Mouse (Mus musculus) embryonic facial prominence, embryonic 11.5 days (tissue): ENCODE results near the gene Agxt. TPM values are rescaled to one million over a fixed set of nuclear protein-coding genes. Genes with fewer than 3 reads are reported as not detected.

Experiments used
- ATAC-seq: fragments of 200-750 bp; cut with Nextera tagmentation; replicated peaks from 2 replicates; pipeline ENCODE4 v1.8.0; 2017; ENCODE audit warnings: low read depth; ENCODE audit not compliant: insufficient number of reproducible peaks, low FRiP score, low TSS enrichment
- DNase-seq: peaks from one replicate; pipeline ENCODE4 v3.0.0-alpha.2; 2015; ENCODE audit warnings: low spot score
- H3K27ac ChIP-seq: fragments of 300-500 bp; sonication (generic); replicated peaks from 2 replicates; pipeline ENCODE4 v1.5.1; 2014; ENCODE audit warnings: mild to moderate bottlenecking, low read depth, low read length, control low read depth
- H3K27me3 ChIP-seq: fragments of 300-500 bp; sonication (generic); 2 replicates; pipeline ENCODE4 v1.6.1; 2014; ENCODE audit warnings: mild to moderate bottlenecking, low read length, moderate library complexity, mixed read lengths; ENCODE audit not compliant: control insufficient read depth, insufficient read depth
- H3K36me3 ChIP-seq: fragments of 300-500 bp; sonication (generic); replicated peaks from 2 replicates; pipeline ENCODE4 v1.6.1; 2014; ENCODE audit warnings: low read depth, mild to moderate bottlenecking, low read length, moderate library complexity, mixed read lengths; ENCODE audit not compliant: control insufficient read depth, insufficient read depth
- H3K4me1 ChIP-seq: fragments of 300-500 bp; sonication (generic); 2 replicates; pipeline ENCODE4 v1.6.1; 2014; ENCODE audit warnings: low read length, mixed read lengths; ENCODE audit not compliant: control insufficient read depth, insufficient read depth
- H3K4me2 ChIP-seq: fragments of 300-500 bp; sonication (generic); 2 replicates; pipeline ENCODE4 v1.6.1; 2014; ENCODE audit warnings: low read depth, mild to moderate bottlenecking, control low read depth, low read length, moderate library complexity
- H3K4me3 ChIP-seq: fragments of 300-500 bp; sonication (generic); 2 replicates; pipeline ENCODE4 v1.5.1; 2014; ENCODE audit warnings: low read depth, low read length, control low read depth
- H3K9ac ChIP-seq: fragments of 300-500 bp; sonication (generic); replicated peaks from 2 replicates; pipeline ENCODE4 v1.6.1; 2014; ENCODE audit warnings: mild to moderate bottlenecking, control low read depth, low read length
- H3K9me3 ChIP-seq: fragments of 300-500 bp; sonication (generic); replicated peaks from 2 replicates; pipeline ENCODE4 v1.6.1; 2016; ENCODE audit warnings: mild to moderate bottlenecking, low read length, inconsistent platforms, mixed read lengths; ENCODE audit not compliant: control insufficient read depth
- WGBS: fragments of 180-500 bp; shearing (Covaris S2); extraction: QIAGEN DNeasy Blood & Tissue Kit; methylation state at CpG from one replicate; pipeline ENCODE4 v1.1.7; 2014; 5-methylcytosine and 5-hydroxymethylcytosine counted together
- polyA plus RNA-seq: library from polyadenylated mRNA; unstranded; fragments of >200 nt; fragmentation: Nextera tagmentation; extraction: Ambion mirVana; gene quantifications from 2 replicates; pipeline ENCODE4 v1.2.1, GENCODE M21; 2014

Gene Agxt
- not detected in 2 replicates for polyA plus RNA-seq

DNA sequence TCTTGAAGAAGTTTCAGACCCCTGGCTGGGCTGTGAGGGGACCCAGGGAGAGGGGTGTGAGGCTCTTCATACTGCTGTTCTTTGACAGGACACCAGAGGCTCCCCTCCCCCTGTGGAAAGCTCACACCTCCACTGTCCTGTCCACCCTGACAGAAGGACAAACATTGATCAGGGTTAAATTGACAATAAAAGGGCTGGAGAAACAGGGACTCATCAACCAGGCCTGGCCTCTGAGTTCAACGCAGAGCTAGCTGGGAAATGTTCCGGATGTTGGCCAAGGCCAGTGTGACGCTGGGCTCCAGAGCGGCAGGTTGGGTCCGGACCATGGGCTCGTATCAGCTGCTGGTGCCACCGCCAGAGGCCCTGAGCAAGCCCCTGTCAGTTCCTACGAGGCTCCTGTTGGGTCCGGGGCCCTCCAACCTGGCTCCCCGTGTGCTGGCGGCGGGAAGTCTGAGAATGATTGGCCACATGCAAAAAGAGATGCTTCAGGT, at the start of gene Agxt:
Gene Agxt (plus strand): TSS at position 205 of the 491 bp plus-strand sequence.
- Histone ChIP-seq H3K4me1 (no peaks in the 10 kb centered on the region; the same call in 1 of the 2 replicates), H3K4me3 (no peak within 1 kb of the TSS), H3K9ac (no peak within 1 kb of the TSS), H3K9me3 (no peaks in the 10 kb centered on the region), H3K27me3 (no peaks in the 10 kb centered on the region), H3K27ac (no peak within 1 kb of the TSS), H3K4me2 (no peak within 1 kb of the TSS), H3K36me3 (no peaks in the 10 kb centered on the region)
- no peak for ATAC-seq
- no peak for DNase-seq
- WGBS: 87% methylated on average over 12 of the region's 12 CpGs

DNA sequence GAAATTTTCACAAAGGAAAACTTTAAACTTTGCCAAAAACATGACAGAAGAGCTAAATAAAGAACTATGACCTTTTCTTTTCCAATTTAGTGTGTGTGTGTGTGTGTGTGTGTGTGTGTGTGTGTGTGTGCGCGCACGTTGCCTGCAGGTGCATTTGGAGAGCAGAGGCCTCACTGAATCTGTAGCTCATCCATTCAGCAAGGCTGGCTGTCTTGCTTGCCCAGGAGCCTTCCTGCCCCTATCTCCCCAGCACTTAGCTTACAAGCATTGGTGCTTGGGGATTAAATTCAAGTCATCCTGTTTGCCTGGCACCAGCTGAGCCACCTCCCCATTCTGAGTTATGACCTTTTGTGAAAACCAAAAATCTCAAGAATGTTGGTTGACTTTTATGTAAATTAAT, 42.5 kb upstream of the Agxt start:
- 96% methylated on average over 3 of the region's 3 CpGs for WGBS
- no peaks in the 10 kb centered on the region for H3K27me3 ChIP-seq
- no peak overlapping the region for H3K4me3 ChIP-seq
- no peak overlapping the region for H3K4me2 ChIP-seq
- H3K9ac ChIP-seq: no peak overlapping the region
- DNase-seq (no peak), ATAC-seq (no peak)
- no peaks in the 10 kb centered on the region for H3K36me3 ChIP-seq
- no peaks in the 10 kb centered on the region for H3K9me3 ChIP-seq
- H3K27ac ChIP-seq: no peak overlapping the region
- H3K4me1 ChIP-seq: no peaks in the 10 kb centered on the region

DNA sequence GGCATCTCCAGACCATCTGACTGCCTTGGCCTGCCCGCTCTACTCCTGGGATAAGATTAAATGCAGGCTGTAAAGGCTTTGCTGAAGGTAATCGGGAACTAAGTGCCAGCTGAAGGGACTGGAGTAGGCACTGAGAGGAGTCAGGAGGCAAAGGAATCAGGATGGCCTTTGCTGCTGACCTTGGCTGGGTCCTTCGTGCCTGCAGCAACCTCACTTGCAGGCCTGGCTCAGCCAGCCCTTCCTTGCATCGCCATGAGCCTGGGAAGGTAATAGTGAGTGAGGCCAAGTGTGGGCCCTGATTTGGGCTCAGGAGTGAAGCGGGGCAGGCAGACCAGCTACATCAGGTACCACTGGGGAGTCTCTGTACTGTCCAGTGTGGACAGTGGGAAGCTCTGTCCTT, 36.1 kb upstream of the Agxt start:
- H3K27me3 ChIP-seq: peaks cover 27% of the 10 kb centered on the region
- WGBS: 81% methylated on average over 5 of the region's 5 CpGs
- no peak overlapping the region for H3K27ac ChIP-seq
- H3K9me3 ChIP-seq: no peaks in the 10 kb centered on the region
- no peaks in the 10 kb centered on the region for H3K36me3 ChIP-seq
- H3K9ac ChIP-seq: no peak overlapping the region
- peaks cover 5% of the 10 kb centered on the region; the same call in 1 of the 2 replicates for H3K4me1 ChIP-seq
- no peak overlapping the region for H3K4me2 ChIP-seq
- DNase-seq: no peak
- H3K4me3 ChIP-seq: no peak overlapping the region
- no peak for ATAC-seq

DNA sequence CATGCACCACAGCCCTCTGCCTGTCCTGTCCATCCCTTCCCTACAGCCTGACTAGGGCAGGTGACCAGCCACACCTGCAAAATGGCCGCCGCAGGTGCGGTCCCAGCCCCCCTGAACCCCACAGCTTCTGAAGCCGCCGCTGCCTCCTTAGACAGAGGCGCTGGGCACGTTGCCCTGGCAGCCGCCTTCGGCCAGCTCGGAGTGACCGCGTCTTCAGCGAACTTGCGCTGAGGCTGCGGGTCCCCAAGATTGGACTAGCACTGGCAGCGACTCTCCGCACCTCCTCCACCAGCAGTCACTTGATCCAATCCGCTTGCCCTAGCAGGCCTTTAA, 34.8 kb upstream of the Agxt start:
- Histone ChIP-seq H3K4me1 (peaks cover 5% of the 10 kb centered on the region; the same call in 1 of the 2 replicates), H3K9ac (peak overlapping the region; percentile 13; the same call in 1 of the 2 replicates), H3K27ac (no peak overlapping the region), H3K27me3 (peaks cover 27% of the 10 kb centered on the region), H3K4me3 (peak overlapping the region; percentile 45), H3K36me3 (no peaks in the 10 kb centered on the region), H3K4me2 (peak overlapping the region; percentile 85), H3K9me3 (no peaks in the 10 kb centered on the region)
- DNase-seq (no peak), ATAC-seq (no peak; the same call in 1 of the 2 replicates)
- WGBS: 3% methylated on average over 18 of the region's 18 CpGs

GRCm38 (mm10) chr1:93100576-93101491, 34.2 kb upstream of the Agxt start:
- H3K4me1 ChIP-seq: peaks cover 5% of the 10 kb centered on the region; the same call in 1 of the 2 replicates
- no peaks in the 10 kb centered on the region for H3K36me3 ChIP-seq
- no peak overlapping the region for H3K27ac ChIP-seq
- WGBS: 0% methylated on average over 48 of the region's 49 CpGs
- DNase-seq (peak; percentile 50), ATAC-seq (peak; percentile 77)
- no peaks in the 10 kb centered on the region for H3K9me3 ChIP-seq
- peak overlapping the region; percentile 85 for H3K4me2 ChIP-seq
- peaks cover 27% of the 10 kb centered on the region for H3K27me3 ChIP-seq
- H3K4me3 ChIP-seq: peak overlapping the region; percentile 45
- peak overlapping the region; percentile 46 for H3K9ac ChIP-seq

DNA sequence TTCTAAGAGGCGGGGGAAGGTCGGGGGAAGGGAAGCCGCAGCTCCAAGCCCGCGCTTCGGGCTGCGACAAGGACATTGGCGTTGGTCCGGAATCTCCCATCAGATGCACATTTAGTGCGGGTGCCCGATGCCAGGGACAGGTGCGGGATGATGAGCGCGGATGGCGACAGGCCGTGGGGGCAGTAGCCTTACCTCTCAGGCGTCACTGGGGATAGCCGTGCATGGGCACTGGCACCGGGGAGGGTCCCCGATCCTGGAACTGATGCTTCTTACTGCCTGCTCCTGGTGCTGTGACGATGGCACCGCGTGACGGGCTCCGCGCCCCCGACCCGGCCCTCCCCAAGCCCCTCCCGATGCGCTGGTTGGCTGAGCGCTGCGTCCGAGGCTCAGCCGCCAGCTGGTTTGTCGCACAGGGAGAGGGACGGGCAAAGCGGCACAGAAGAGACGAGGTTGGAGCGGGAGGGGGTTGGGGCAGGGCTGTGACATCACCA, 33.4 kb upstream of the Agxt start, which contains the start of gene Kif1a:
Gene Kif1a (minus strand): TSS at position 381 of the 491 bp plus-strand sequence.
- H3K27ac ChIP-seq: no peak within 1 kb of the TSS
- peak within 1 kb of the TSS; percentile 85 for H3K4me2 ChIP-seq
- H3K9me3 ChIP-seq: no peaks in the 10 kb centered on the region
- H3K4me3 ChIP-seq: peak within 1 kb of the TSS; percentile 45
- H3K4me1 ChIP-seq: peaks cover 5% of the 10 kb centered on the region; the same call in 1 of the 2 replicates
- no peaks in the 10 kb centered on the region for H3K36me3 ChIP-seq
- DNase-seq (peak; percentile 68), ATAC-seq (peak; percentile 82)
- H3K9ac ChIP-seq: peak within 1 kb of the TSS; percentile 46
- H3K27me3 ChIP-seq: peaks cover 27% of the 10 kb centered on the region
- under 1% methylated on average over 39 of the region's 39 CpGs for WGBS

DNA sequence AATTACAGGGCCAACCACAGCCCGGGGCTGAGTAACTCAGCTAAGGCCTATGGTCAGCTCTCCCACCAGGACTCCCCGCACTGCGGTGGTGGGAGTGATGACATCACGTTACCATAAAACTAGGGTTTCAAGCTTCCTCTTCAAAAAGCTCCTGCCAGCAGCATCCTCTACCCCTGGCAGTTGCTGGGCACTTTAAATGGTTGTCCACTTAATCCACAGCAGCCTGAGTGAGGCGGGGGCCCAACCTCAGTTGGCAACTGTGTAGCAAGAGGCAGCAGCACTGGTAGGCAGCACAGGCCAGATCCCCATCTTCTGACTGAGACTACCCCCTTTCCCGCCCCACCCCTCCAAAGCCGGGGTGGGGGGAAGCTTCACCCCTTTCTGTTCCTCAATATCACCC, 32.3 kb upstream of the Agxt start:
- Histone ChIP-seq H3K27ac (no peak overlapping the region), H3K36me3 (no peaks in the 10 kb centered on the region), H3K9ac (no peak overlapping the region), H3K4me3 (no peak overlapping the region), H3K4me1 (peaks cover 5% of the 10 kb centered on the region; the same call in 1 of the 2 replicates), H3K9me3 (no peaks in the 10 kb centered on the region), H3K4me2 (no peak overlapping the region), H3K27me3 (peaks cover 27% of the 10 kb centered on the region)
- ATAC-seq (no peak), DNase-seq (no peak)
- WGBS: 62% methylated on average over 7 of the region's 7 CpGs
